Comparison of ENCODE assay signal across 11 mouse cellular contexts in the genomic region with DNA sequence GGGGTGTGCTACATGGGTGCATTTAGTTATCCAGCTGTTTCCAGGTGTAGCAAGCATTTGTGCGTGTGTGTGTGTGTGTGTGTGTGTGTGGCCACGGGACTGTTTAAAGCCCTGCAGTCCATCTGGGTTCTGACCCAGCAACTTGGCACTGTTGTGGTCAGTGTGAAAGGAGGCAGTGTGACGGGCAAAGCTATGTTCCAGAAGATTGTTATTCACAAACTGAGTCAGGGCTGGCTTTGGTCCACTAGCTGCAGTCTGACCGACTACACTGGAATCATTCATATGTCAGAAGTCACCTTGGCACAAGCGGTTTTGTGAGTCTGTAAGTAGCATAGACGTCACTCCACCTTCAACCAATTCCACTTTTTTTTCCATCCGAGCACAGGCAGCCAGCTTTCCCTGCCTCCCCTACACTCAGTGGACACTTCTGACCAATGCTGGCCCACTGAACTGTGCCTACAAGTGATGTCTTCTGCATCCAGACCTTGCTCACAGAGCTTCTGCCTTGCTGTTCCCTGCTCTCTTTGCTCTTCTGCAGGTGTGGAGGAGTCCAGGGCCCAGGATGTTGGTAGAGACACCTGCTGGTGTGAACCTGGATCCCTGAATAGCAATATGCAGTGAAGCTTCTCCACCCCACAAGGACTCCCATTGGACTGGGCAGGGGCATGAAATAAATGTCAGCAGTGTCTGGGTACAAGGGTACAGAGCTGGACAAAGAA.
DNase-seq lines count a peak whose midpoint lies in the region.
"Had no signal": no experiment of that assay in that cellular context is flagged by ENCODE, and none has a peak within 500 bp of the region (broad histone marks: within the 10 kb centered on the region; RNA-seq: fewer than 3 reads in every experiment).

No protein-coding gene starts in this region.

- DNase-seq in cerebellum, adult 9-10 months: peak; percentile 14
- DNase-seq in cerebellum, adult 8-10 months: no peak
- DNase-seq in layer of hippocampus, adult 8-10 months (ENCODE audit: low spot score in 2 of 2): peak; percentile 46 to 53
- DNase-seq in layer of hippocampus, adult 9-10 months (ENCODE audit: low spot score): no peak
- DNase-seq in 3134 (ENCODE audit: extremely low read depth, insufficient read length, low spot score): peak; percentile 54
- peak; percentile 81 for DNase-seq in adrenal gland, postnatal 14 days
- DNase-seq in embryo, embryonic 10.5 days (ENCODE audit: low spot score): no peak
- DNase-seq in embryo, embryonic 9.5 days (ENCODE audit: extremely low spot score): no peak
- DNase-seq: gastrocnemius, adult 2 months; kidney, adult 11 months; retina, postnatal 1 day had no signal

Comparison
In these comparisons a context has a peak if more than half of its experiments do, and no peak if none do; other contexts are left out.
1. DNase-seq: peak in cerebellum, adult 9-10 months (single experiment), layer of hippocampus, adult 8-10 months (2 of 2), 3134 (single experiment) and adrenal gland, postnatal 14 days (single experiment); none in cerebellum, adult 8-10 months (single experiment), layer of hippocampus, adult 9-10 months (single experiment), embryo, embryonic 10.5 days (single experiment) and embryo, embryonic 9.5 days (single experiment).